Mouse (Mus musculus) hindlimb bud, embryonic 11.5 days (tissue): ENCODE results near the gene Npas2.

Experiments used
- DNase-seq: peaks from one replicate; pipeline ENCODE4 v3.0.0-alpha.2; 2012; ENCODE audit warnings: low read depth, low spot score; ENCODE audit errors: extremely low spot score

Gene Npas2

DNA sequence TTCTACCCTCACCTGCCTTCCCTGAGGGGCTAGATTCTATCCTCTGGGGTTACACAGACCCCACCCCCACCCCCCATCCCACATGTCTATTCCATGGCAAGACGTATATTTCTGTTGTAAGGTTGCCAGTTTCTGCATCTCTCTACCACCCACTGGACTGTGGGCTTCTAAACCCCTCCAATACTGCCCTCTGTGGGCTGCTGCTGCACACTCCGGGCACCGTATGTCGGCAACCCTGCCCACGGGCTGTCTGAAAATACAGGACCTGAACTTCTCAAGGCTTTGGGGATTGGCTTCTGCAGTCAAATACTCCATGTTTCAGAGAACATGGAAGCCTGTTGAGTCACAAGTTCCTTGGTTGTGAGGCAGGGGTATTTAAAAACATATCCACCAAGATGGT is 17.4 kb downstream of the Npas2 start:
- no peak for DNase-seq

GRCm38 (mm10) chr1:39212982-39213381 is 19.5 kb downstream of the Npas2 start:
- DNase-seq: no peak

DNA sequence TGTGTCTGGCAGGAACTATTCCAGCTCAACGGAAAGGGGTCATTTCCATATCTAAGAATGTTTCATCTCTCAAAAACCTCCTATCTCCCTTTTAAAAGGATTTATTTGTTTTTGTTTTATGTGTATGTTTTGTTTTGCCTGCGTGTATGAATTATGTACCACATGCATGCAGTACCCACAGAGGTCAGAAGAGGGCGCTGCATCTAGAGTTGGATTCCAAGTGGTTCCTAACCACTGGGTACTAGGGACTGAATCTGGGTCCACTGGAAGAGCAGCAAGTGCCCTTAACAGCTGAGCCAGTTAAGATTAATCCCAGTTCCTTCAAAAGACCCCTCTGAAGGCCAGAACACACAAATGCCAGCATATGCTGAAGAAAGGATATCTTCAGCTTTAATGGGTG is 24.1 kb downstream of the Npas2 start:
- DNase-seq: no peak

- no peak for DNase-seq
Measured at GRCm38 (mm10) chr1:39228401-39228800, 34.9 kb downstream of the Npas2 start.

- DNase-seq: no peak
Measured at GRCm38 (mm10) chr1:39230021-39230420, 36.5 kb downstream of the Npas2 start.

DNA sequence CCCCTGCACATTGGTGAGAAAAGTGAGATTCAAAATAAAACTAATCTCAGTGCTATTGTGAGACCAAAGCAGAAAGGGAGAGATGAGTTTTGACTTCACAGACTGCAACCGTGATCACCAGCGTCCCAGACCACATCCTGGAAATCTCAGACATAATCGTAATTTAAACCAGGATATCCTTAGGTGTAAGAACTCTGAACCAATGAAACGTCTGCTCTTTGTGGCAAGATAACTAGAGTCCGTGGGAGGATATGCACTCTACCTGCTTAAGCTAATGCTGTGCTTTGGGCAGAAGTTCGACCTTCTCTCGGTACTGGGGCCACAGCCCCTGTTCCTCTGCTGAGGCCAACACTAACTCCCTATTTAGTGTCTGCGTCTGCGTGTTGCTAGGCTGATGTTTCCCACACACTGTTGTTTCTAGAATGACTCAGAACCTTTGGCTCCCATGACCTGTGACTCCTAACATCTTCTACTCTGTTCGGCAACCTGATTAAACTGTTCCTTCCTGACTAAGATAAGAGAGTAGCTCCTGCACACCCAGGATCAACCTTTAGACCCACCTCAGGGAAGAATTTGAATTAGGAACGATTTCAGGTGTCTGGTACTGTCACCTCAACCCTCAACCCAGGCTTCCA is 41.4 kb downstream of the Npas2 start:
- no peak for DNase-seq

DNA sequence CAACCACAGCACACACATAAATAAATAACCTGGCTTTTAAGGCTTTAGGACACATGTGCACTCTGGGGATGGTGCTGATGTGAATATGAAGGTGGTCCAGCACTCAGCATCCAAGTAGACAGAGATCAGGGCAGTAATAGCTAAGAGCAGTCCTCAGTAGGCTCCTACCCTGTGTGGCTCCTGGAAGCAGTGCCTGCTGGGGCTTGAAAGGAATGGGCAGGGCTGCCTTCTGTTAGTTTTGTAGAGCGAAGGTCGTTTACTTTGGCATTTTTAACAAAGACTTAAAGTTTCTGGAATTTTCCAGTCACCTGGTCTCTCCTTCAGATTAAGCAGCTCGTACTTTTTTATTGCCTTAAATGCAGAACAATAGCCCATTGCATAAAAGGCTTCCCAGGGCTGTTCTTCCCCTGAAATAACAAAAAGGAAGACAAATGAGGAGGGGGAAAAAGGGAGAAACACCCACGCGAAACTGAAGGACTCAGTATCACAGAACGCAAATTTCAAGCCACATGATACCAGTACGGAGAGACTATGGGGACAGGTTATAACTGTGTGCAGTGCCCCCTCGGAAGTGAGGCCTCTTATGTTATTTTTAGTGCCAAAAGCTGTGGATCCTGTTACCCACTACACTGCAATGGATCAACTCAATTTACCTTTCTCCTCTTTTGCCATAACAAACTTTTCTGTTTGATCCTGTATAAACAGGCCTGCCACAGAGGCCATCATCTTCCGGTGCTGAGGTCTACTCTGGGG is 44.1 kb downstream of the Npas2 start:
- no peak for DNase-seq

DNA sequence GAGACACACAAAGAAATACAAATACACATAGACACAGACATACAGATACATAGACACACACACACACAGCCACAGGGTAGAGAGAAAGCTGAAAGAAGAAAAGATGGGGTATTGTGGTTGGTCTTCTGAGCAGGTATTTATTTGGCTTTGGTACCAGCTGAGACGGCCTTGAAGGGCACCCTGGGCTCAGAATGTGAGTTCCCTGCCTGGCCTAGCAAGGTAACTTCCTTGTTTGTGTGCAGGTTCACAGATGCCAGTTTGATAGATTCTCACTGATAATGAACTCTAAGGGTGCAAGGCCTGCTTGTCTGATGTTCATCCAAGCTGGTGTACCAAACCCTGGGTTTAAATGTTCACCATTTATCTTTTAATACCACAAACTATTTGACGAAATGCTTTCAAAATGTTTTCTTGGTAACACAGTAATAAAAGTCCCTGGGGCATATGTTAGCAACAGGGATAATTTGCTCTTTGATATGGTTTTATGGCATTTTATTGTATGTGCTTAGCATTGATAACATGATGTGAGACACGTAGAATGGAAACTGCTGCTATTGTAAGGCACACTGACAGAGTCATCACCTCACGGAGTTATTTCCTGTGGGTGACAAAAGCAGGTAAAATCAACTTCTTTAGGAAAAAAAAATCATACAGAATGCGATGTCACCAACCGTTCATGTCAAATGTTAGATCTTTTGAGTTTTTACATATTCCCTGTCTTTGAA is 47.5 kb downstream of the Npas2 start:
- DNase-seq: no peak

- no peak for DNase-seq
Measured at GRCm38 (mm10) chr1:39244726-39245125, 51.2 kb downstream of the Npas2 start.

- DNase-seq: no peak
Measured at GRCm38 (mm10) chr1:39251679-39252078, 58.1 kb downstream of the Npas2 start.

- DNase-seq: no peak
Measured at GRCm38 (mm10) chr1:39253771-39254170, 60.2 kb downstream of the Npas2 start.

DNA sequence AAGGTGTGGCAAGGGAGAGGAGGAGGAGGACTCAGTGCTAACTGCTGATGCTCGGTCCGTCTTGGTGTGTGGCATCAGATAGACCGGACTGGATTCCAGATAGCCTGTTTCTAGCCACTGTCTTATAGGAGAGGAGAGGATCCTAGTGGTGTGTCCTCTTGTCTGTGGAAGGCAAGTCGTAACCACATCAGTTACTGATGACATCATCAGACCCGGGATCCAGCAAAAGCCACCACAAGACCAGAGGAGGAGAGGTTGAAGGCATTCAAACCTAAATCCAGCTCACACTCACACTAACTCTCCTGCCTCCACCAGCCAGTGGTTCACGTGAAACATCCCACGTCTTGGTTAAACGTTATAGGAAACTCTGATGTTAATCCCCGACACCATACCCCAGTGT is 62.5 kb downstream of the Npas2 start:
- no peak for DNase-seq

DNA sequence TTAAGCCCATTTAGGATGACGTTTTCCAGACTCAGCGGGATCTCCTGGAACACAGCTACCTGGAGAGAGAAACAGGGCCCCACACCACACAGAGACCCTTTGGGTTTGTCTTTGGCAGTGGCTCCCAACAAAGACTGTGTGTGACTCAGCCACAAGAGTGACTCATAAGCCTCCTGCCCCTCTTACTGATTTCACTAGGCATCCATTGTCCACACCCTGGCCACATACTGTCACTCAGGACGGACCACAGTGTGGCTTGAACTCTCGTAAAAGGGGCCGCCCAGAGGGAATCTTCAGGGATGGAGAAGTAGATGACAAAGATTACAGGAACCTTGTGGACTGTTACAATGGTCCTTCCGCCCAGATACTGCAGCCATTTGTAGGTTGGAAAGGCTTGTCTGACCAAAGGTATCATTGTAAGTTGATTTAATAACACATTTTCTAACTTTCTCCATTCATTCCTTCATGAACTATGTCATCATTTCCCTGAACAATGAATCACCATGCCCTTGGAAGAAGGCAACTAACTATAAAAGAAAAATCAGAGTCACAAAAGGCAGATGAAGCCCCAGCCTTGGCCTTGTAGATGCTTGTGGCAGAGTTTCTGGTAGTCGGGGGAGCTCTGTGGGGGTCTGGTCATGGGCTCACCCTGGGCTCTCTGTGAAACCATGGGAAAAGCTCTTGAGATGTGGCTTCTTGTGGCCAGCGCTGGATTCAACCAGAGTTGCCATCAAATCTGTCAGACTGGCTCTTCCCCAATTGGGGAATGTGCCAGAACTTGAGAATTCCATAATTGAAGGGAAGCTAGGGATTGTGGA is 63.2 kb downstream of the Npas2 start:
- no peak for DNase-seq

- DNase-seq: no peak
Measured at GRCm38 (mm10) chr1:39257331-39257594, 63.7 kb downstream of the Npas2 start.

GRCm38 (mm10) chr1:39259668-39260067 is 66.1 kb downstream of the Npas2 start:
- no peak for DNase-seq

- DNase-seq: no peak
Measured at GRCm38 (mm10) chr1:39260183-39260978, 66.8 kb downstream of the Npas2 start.

DNA sequence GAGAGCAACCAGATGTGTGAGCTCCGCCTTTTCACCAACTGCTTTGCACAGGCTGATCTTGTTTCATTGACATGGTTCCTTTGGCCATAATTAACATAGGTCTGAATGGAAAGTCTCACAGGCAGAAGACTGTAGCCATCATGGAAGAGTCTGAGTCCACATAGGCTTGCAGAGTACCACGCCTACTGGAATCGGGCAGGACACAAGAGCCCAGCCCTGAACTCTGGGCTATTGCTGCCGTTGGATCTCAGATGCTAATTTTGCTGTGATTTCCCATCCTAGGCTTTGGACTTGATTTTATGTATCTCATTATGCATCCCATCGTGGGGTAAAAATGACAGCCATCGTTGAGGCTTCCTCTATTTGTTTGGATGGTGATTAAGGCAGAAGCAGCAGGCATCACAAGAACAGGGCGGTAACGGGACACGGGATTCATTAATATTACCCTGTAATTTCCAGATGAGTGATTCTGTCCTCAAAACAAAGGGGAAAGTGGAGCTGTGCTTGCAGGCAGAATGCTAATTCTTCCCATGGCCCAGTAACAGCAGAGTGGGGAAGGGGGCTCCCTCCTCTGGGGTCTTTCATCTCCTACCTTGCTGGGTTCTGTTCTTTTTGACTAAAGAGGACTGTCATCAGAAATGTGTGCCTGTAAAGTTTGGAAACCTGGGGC is 73.4 kb downstream of the Npas2 start:
- no peak for DNase-seq

- DNase-seq: no peak
Measured at GRCm38 (mm10) chr1:39272976-39273375, 79.4 kb downstream of the Npas2 start.

DNA sequence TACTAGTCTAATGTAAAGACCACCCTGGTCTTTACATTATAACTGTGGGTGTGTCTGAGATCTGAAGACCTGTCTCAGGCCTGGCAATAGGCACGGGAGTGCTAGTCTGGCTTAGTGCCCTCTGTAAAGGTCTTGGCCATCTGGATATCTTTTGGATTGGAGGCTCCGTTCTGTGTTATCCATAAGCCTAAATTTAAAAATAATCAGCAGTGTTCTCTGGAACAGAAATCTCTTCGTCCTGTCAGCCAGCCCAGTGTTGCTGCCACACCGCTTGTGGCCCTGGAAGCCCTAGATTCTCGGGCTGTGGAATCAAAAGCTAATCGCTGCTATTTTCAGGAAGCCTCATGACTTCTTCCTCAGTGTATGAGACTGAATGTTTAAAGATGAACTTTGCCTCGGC is 86.9 kb downstream of the Npas2 start:
- no peak for DNase-seq
